Mouse (Mus musculus) CH12.LX (cell line): ENCODE data around the gene Gas7.

ENCODE experiments used
- CHD1 ChIP-seq: IDR thresholded peaks from 2 replicates; pipeline ENCODE4 v1.6.1; 2012; ENCODE audit warnings: low read depth, low read length, improper control_type of control experiment, inconsistent platforms
- CTCF ChIP-seq, 2 experiments: IDR thresholded peaks in 1 of 2; conservative IDR thresholded peaks in 1 of 2; 2 replicates each; pipeline ENCODE4 v1.5.1; 2011 to 2012; ENCODE audit warnings: low read depth in 2 of 2, low read length in 2 of 2, improper control_type of control experiment in 1 of 2, inconsistent platforms in 1 of 2, mild to moderate bottlenecking in 1 of 2, moderate library complexity in 1 of 2
- MXI1 ChIP-seq: IDR thresholded peaks from 2 replicates; pipeline ENCODE4 v1.6.1; 2011; ENCODE audit warnings: mild to moderate bottlenecking, low read depth, low read length, improper control_type of control experiment
- NRF1 ChIP-seq: IDR thresholded peaks from 2 replicates; pipeline ENCODE4 v1.6.1; 2014; ENCODE audit warnings: low read depth, mild to moderate bottlenecking, inconsistent platforms, low read length, improper control_type of control experiment, moderate library complexity
- POLR2A ChIP-seq: IDR thresholded peaks from 2 replicates; pipeline ENCODE4 v1.6.1; 2011; ENCODE audit warnings: low read depth, mild to moderate bottlenecking, improper control_type of control experiment, low read length
- TBP ChIP-seq: conservative IDR thresholded peaks from 2 replicates; pipeline ENCODE4 v1.6.1; 2011; ENCODE audit warnings: low read depth, low read length, improper control_type of control experiment
- TCF12 ChIP-seq: IDR thresholded peaks from 2 replicates; pipeline ENCODE4 v1.6.1; 2014; ENCODE audit warnings: low read depth, mild to moderate bottlenecking, inconsistent platforms, low read length, improper control_type of control experiment
- ZNF384 ChIP-seq: IDR thresholded peaks from 2 replicates; pipeline ENCODE4 v1.6.1; 2012; ENCODE audit warnings: low read depth, low read length, improper control_type of control experiment, inconsistent platforms

GRCm38 (mm10) chr11:67479534-67479933 is 24.3 kb downstream of the Gas7 start:
- TF ChIP-seq CTCF (conservative IDR thresholded peaks at IDR 0.05 in 1 of 2, IDR thresholded peaks at IDR 0.05 in 1 of 2; ENCODE audit: low read depth in 2 of 2, low read length in 2 of 2): no peak
- TF ChIP-seq NRF1: no peak
- TF ChIP-seq ZNF384: peak; percentile 25; the same call in 1 of the 2 replicates
- TF ChIP-seq POLR2A: peak; percentile 63; the same call in 1 of the 2 replicates
- TF ChIP-seq TBP: peak; percentile 75; the same call in 1 of the 2 replicates
- peak; percentile 65; the same call in 1 of the 2 replicates for TF ChIP-seq MXI1
- TF ChIP-seq CHD1: no peak
- TF ChIP-seq TCF12: peak; percentile 87
